Mouse (Mus musculus): ENCODE results near the gene Fam189a1.

- TF ChIP-seq CTCF (IDR thresholded peaks at IDR 0.05; ENCODE audit: low read depth, low read length) (no peak), POLR2A (IDR thresholded peaks at IDR 0.05; ENCODE audit: insufficient read depth, low read length) (no peak)
These were observed 73.6 kb downstream of the Fam189a1 start for GRCm38 (mm10) chr7:65082778-65083091.

All from ES-Bruce4 (cell line).